In the genomic region with DNA sequence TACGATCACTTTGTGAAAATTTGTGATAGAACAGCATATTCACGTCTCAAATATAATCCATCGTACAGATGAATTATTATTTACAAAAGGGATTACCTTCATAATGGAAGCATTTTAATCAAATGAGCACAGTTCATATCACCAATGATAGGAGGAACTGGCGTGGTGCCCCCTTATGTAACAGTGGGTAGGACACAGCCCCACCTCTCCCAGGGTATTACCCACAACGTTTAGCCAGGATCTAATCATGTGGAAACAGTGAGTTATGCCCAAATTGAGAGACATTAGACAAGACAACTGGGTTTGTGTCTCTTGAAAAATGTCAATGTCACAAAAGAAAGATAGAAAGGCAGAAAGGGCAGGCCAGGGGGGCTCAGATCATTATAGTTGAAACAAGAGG, we compare ENCODE assay signal across 16 mouse cellular contexts.
"Had no signal": no experiment of that assay in that cellular context is flagged by ENCODE, and none has a peak within 500 bp of the region (broad histone marks: within the 10 kb centered on the region; RNA-seq: fewer than 3 reads in every experiment).

No protein-coding gene starts in this region.

- H3K9ac ChIP-seq: limb, embryonic 12.5 days; liver, embryonic 13.5 days; liver, postnatal 0 days; lung, embryonic 15.5 days; midbrain, embryonic 15.5 days; neural tube, embryonic 12.5 days; stomach, embryonic 15.5 days had no signal

- H3K27me3 ChIP-seq: limb, embryonic 12.5 days; liver, embryonic 13.5 days; lung, embryonic 15.5 days; midbrain, embryonic 15.5 days; neural tube, embryonic 12.5 days; stomach, embryonic 15.5 days had no signal

- H3K27ac ChIP-seq: kidney, postnatal 0 days; limb, embryonic 12.5 days; liver, embryonic 13.5 days; lung, embryonic 15.5 days; macrophage; midbrain, embryonic 15.5 days; neural tube, embryonic 12.5 days; stomach, embryonic 15.5 days had no signal

- H3K9me3 ChIP-seq: limb, embryonic 12.5 days; liver, embryonic 13.5 days; lung, embryonic 15.5 days; midbrain, embryonic 15.5 days; neural tube, embryonic 12.5 days; stomach, embryonic 15.5 days had no signal

- H3K4me3 ChIP-seq: limb, embryonic 12.5 days; liver, embryonic 13.5 days; lung, embryonic 15.5 days; megakaryocyte, embryonic 14.5 days; midbrain, embryonic 15.5 days; neural tube, embryonic 12.5 days; stomach, embryonic 15.5 days had no signal

- ATAC-seq: liver, postnatal 0 days; midbrain, embryonic 15.5 days had no signal

- H3K4me2 ChIP-seq: limb, embryonic 12.5 days; liver, embryonic 13.5 days; lung, embryonic 15.5 days; midbrain, embryonic 11.5 days; midbrain, embryonic 15.5 days; neural tube, embryonic 12.5 days; stomach, embryonic 15.5 days had no signal

- H3K36me3 ChIP-seq: limb, embryonic 12.5 days; liver, embryonic 13.5 days; lung, embryonic 15.5 days; midbrain, embryonic 15.5 days; neural tube, embryonic 12.5 days; stomach, embryonic 15.5 days had no signal

- DNase-seq: kidney, postnatal 36 days; liver; liver, embryonic 13.5 days; liver, postnatal 0 days; lung, postnatal 14 days; right cerebral cortex, postnatal 14 days; thymus, postnatal 36 days had no signal

- H3K4me1 ChIP-seq: limb, embryonic 12.5 days; liver, embryonic 13.5 days; lung, embryonic 15.5 days; megakaryocyte, embryonic 14.5 days; midbrain, embryonic 15.5 days; neural tube, embryonic 12.5 days; stomach, embryonic 15.5 days had no signal
